Mouse (Mus musculus): ENCODE data around the gene Gramd1c.

- TF ChIP-seq CTCF (IDR thresholded peaks at IDR 0.05; ENCODE audit: low read depth, low read length) (peak; percentile 28; the same call in 1 of the 2 replicates), POLR2A (IDR thresholded peaks at IDR 0.05; ENCODE audit: borderline replicate concordance, low read depth, low read length) (no peak)
Measured at GRCm38 (mm10) chr16:44039112-44039511, 24.0 kb downstream of the Gramd1c start.
